Mouse (Mus musculus) stomach, adult 2 months (tissue): ENCODE data around the gene Rec8. TPM values are rescaled to one million over a fixed set of nuclear protein-coding genes. Genes with fewer than 3 reads are reported as not detected.

ENCODE experiments used
- polyA plus RNA-seq: library from polyadenylated mRNA; depleted of rRNA; stranded (reverse); fragments of >200 nt; gene quantifications from 2 replicates; pipeline ENCODE4 v1.2.3, GENCODE M21; 2012; rRNA removed

Rec8 gene
- polyA plus RNA-seq, result 4.1 and 5.4 TPM in 2 replicates

DNA sequence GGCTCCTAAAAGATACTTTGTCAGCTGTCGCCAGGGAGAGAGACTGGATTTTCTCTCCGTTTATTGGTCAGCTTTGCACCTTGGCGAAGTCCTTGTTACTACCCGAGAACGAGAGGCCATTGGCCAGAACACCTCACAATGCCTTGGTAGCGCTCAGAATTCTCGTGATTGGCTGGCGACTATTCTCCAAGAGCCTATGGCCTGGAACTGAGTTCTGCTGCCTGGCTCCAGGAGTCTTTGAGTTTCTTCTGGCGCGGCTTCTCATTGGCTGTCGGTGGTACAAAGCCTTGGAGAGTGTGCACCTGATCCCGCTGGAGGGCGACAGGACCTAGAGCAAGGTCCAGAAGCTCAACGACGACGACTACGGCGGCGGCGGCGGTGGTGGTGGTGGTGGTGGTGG lies at the start of gene Rec8:
Rec8 (plus strand) TSS at position 216 of the 400 bp plus-strand sequence.

DNA sequence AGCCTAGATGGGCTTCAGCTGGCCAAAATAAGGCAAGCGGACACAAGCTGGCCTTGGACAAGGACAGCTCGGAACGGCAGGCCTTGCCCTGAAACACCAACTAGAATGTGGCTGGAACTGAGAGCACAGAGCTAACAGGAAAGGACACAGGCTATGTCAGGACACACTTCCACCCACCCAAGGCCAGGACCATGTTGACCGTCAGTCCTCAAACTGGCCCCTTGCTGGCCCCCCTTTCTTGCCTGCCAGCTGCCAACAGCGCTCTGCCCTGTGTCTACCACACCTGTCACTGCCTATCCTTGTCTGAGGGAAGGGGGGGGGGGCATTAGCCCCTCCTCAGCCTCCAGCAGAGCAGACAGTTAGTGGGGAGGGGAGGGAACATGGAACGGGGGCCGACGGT lies 42.5 kb upstream of the Rec8 start, which contains the start of gene Fitm1:
Fitm1 (plus strand) TSS at position 316 of the 400 bp plus-strand sequence.

DNA sequence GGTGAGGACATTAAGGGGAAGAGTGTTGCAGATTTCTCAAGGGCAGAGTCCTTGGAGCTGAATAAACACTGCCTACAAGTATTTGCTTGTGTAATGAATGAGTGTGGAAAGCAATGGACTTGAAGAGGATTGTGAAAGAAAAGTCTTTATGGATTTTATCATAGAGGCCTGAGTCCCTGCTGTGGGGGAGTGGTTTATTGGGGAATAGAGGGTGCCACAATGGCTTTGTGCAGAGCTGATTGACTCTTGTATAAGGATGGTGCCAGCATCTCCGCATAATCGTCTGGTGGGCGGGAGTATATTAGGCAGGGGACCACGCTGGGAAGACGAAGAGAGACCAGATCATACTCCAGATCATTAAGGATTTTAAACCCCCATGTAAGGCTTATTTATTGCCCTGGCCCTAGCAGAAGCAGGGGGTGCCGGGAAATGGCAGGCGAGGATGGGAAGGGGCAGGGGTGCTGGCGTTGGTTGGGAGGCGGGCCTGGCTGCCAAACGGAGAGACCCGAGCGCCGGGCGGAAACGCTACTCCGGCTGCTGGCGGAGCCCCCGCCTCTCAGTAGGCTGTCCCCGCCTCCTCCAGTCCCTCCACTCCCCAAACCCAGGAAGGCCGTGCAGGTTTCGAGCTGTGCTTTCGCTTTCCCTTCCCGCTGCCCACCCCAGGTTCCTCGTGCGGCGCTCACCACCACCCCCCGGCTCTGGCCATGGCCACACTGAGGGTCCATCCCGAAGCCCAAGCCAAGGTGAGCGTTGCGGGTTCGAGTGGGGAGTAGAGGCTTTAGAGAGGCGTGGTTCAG lies 39.8 kb upstream of the Rec8 start, which contains the start of gene Psme1:
Psme1 (plus strand) TSS at position 253 of the 797 bp plus-strand sequence.

DNA sequence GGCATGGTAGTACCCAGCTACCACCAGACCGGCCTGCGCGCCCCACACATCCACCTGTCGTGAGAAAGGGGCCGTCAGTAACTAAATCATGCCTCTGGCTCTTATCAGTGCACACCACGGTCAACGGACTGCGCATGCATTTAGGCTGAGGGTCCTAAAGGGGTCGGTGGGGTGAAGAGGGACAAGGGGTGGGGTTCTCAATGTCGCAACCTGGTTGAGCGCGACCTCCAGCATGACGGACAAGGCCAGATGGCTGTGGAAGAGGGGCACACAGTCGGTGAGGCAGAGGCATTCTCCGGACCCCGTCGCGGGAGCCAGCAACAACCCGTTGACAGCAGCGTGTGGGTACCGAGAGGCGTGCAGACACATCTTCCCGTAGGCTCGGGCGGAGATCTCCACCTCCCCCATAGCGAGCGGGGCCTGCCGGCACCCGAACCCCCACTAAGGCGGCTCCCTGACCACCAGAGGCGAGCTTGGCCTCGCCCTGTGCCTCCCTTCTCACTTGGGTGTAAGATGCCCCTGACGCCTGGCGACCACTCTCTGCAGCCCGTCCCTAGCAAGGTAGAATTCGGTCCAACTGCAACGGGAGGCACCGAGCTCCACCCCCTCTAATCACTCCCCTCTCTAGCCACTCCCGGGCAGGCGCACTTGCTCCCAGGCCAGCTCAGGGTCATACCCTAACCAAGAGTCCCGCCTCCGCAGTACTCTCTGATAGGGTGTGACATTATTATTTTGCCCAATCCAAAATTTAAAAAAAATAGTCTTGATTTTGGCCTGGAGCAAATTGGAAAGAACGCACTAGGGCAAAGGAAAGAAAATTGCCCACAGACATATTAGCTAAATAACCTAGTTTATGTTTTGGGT lies 32.9 kb upstream of the Rec8 start, which contains the start of gene Emc9:
Emc9 (minus strand) TSS at position 601 of the 864 bp plus-strand sequence.

DNA sequence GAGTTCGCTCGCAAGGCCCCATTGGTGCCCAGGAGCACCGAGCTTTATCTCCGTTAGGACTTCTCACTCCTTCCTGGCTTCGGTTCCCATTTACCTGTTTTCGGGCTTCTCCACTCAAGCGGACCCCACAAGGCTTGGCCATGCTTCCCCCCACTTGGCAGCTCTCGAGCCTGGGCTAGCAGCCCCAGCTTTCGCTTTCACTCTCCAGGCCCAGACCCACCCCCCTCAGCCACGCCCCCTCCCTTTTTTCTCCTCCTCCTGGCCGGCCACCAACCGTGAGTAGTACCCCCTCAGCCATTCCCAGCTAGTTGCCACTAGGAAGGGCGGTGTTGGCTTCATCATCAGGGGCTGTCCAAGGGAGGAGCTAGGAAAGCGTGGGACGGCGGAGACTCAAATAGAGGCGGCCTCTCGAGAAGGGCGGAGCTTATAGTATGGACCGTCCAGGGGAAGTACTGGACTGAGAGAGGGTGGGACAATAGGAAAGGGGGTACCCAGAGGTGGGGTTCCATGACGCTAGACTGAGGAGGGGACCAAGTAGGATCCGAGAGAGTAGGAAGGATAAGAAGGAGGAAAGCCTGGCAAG lies 27.0 kb upstream of the Rec8 start, which contains the start of gene Psme2:
Psme2 (minus strand) TSS at position 366 of the 583 bp plus-strand sequence.

DNA sequence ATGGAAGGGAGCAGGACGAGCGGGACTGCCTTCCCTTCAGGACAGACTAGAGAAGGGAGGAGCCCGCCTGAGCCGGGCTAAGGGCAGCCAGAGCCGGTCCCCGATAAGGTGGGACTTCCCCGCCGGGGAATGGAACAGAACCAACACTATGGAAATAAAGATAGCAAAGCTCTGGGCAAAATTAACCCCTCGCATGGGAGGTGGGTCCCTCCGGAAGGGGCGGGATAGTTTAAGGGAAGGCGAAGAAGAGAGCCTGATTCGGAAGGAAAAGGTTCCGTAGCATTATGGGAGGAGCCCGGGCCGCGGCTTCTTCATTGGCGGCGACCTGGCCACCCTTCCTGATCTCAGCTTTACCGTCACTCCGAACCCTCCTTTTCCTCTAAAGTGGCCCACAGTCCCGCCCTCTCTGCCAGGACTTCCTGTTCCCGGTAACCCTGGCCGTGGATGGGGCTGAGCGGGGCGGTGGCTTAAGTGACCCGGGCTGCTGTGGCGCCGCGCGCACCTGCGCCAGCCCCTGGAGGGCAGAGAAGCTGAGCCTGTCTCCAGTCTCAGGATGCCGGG lies 26.4 kb upstream of the Rec8 start, which contains the start of gene Rnf31:
Rnf31 (plus strand) TSS at position 378 of the 561 bp plus-strand sequence.

DNA sequence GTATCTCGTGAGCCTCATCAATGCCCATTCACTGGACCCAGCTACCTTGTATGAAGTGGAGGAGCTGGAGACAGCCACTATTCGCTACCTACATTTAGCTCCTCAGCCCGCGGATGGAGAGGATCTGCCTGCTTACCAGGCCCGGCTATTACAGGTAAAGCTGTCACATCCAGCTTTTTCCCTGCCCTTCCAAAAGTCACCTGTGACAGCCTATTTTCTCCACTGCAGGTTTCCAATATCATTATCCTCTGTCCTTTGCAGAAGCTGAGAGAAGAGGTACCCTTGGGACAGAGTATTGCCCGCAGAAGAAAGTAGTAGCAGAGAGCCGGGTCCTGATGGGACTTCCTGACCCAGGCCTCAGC lies 14.6 kb upstream of the Rec8 start, which contains the start of gene Irf9:
Irf9 (plus strand) TSS at position 301 of the 362 bp plus-strand sequence.

DNA sequence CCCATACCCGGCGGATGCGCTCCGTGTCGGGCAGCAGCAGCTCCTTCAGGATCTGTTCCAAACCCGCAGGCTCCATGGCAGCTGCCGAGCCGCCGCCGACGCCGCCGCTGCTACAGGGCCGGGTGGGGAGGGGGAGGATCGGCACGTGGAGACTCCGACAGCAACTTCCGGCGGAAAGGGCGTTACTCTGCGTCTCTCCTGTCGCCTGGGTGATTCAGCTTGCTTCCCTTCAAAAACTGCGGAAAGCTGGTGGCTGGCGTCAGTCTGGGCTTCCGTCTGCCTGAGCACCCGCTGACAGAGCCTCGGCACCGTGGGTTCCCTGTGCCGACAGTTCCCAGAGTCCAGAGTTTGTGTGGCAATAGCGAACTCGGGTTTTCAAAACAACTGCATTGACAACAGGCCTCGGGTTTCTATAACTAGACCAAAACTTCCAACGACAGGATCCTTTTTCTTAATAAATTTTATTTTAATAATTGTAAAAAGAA lies 17.7 kb downstream of the Rec8 start, which contains the start of gene Ipo4:
Ipo4 (minus strand) TSS at position 435 of the 485 bp plus-strand sequence.

DNA sequence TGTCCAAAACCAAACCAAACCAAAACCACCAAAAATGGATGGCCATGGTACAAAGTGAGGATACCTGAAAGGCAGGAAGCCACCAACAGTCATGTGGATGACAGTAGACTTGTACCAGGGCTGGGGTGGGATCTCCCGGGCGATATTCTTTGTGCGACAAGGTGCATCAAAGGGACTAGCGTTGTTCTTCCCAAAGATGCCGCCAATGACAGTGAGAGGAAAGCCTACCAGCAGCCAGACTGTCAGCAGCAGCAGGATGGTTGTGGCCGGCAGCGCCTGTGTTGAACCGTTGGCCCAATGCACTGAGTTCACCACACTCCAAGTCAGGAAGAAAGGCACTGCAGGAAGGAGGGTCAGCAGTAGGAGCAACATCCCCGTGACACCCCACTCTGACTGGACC lies 20.0 kb downstream of the Rec8 start, which contains the start of gene Gm49378:
Gm49378 (minus strand) TSS at position 101 of the 400 bp plus-strand sequence.

DNA sequence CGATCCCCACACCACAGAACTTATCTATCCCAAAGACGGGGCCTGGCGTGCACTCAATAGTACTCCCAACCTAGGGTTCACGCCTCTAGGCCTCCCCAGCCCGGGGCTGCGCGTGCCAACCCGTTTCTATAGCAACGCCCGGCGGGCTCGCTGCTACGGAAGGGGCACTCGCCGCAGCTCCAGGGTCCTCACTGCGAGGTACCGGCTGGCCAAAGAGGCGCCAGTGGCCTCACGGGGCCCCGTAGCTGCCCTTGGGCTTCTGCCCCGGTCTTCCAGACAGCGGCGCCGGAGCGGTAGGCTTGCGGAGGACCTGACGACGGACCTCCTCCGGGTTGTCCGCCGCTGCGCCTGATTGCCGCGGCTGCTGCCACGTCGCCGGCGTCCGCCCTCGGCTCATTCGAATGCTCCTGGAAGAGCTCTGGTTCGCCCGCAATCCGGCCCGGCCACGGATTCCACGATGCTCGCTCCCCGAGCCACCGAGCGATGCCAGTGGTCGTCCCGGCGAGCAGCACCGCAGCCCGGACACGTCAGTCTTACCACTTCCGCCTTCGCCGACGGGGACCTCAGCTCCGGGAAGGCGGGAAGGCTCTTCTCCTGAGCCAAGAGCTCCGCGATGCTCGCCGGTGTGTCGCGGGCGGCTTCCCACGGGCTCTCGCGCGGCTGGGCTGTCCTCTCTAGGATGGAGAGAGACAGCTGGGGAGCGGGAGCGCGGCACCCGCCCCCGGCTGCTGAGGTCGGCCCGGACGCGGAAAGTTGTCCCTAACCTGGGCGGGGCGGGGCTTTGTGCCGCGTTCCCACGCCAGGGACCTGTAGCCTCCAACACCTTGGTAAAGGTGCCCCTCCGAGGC lies 25.4 kb downstream of the Rec8 start, which contains the start of gene Tm9sf1:
Tm9sf1 (minus strand) TSS at position 747 of the 848 bp plus-strand sequence.

DNA sequence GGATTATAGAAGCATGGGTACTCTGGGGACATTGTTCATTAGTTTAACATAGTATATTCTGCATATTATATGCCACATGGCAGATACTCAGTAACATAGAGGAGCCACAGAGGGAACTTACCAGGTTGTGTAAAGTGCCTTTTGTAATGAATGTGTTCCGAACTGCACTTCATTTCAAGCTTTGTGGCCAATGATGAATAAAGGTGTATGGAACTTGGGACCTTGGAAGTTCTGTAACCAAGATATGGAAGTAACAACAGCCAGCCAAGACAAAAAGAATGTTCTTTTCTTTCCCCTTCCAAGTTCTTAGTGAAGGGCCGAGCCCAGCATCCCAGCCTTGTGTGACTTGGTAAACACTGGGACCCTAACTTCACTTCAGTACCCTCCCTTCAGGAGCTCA lies 32.0 kb downstream of the Rec8 start, which contains the start of gene Tssk4:
Tssk4 (plus strand) TSS at position 301 of the 400 bp plus-strand sequence.

DNA sequence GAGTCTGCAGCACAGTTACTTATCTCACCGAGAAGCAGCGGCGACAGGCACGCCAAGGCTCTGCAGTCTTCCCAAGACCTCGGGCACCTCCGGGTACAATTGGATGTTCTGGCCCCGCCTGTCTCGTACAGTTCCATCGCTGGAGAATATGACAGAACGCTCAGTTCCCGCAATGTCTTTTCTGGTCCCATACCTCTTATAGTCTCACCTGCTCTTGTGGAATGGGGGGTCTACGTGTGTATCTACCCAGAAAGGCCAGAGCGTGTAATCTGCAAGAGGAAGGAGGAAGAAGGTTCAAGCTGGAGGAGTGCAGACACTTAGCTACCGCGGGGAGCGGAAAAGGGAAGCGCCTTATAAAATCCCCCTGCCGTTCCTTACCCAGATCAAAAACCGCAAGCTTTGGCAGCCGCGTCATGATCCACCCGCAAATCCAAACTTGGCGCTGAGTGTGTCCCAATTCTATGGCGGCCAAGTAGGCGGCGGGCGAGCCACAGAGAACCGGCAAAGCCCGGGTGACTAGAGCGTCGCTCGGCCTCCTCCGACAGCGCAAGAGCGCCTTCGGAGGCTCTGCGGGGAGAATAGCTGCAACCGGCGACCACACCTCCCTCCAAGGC lies 42.2 kb downstream of the Rec8 start, which contains the start of gene Mdp1:
Mdp1 (minus strand) TSS at position 549 of the 614 bp plus-strand sequence.

DNA sequence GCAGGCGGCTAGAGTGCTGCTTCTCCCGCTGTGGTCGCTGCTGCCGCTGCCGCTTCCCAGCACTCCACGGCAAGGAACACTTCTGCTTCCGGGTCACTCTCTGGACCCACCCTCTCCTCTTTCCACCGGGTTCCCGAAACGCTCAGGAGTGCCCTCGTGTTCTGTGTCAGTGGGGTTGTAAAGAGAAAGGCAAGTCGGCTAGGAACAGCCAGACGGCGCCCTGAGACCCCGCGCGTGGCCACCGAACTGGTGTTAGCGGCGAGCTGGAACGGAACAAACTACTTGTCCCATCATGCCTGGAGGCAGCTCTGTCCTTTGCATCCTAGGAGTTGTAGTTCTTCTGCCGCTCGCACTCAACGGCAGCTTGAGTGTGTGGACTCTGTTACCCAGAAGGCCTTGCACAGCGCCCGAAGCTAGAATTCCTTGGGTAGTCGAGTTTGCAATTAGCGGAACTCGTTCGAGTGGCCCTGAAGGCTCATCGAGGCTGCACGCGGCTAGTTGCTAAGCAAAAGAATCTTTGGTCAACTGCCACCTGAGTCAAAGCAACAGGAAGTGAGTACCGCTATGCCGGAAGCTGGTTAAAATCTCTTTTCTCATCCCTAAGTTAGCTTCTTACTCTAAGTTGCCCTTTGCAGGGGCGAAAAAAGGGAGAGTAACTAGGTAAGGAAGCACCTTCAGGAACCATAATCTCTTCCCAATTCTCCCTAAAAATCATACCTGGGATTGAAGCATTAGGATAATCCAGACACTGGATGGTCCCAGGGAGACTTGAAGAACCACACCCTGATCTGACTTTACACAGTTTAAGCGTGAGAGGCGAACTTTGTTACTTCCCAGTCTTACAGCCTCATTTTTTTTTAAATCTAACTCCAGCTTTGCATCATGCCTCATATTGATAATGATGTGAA lies 54.2 kb downstream of the Rec8 start, which contains the start of the genes Gmpr2 and Nedd8:
Gmpr2 (plus strand) TSS at position 109 of the 908 bp plus-strand sequence.
Nedd8 (minus strand) TSS at position 292 of the 908 bp plus-strand sequence.

Other genes starting within 250 kb of the Rec8 start
- 9.0 and 9.5 TPM in 2 replicates for gene Dhrs4, start 139.3 kb upstream of the Rec8 start, polyA plus RNA-seq
- 0.84 and 1.7 TPM in 2 replicates for gene Carmil3, start 127.4 kb upstream of the Rec8 start, polyA plus RNA-seq
- 0.02 and 0.04 TPM in 2 replicates for gene Cpne6, start 107.6 kb upstream of the Rec8 start, polyA plus RNA-seq
- not detected in 2 replicates for gene Nrl, start 93.1 kb upstream of the Rec8 start, polyA plus RNA-seq
- 9.6 and 12.0 TPM in 2 replicates for gene Pck2, start 77.8 kb upstream of the Rec8 start, polyA plus RNA-seq
- 34.1 and 39.6 TPM in 2 replicates for gene Dcaf11, start 58.0 kb upstream of the Rec8 start, polyA plus RNA-seq
- gene A730061H03Rik, start 57.6 kb upstream of the Rec8 start, polyA plus RNA-seq, result 0.36 and 0.43 TPM in 2 replicates
- 5.4 and 7.6 TPM in 2 replicates for gene Fitm1, start 42.4 kb upstream of the Rec8 start, polyA plus RNA-seq
- gene Psme1, start 39.9 kb upstream of the Rec8 start, polyA plus RNA-seq, result 18.6 and 20.4 TPM in 2 replicates
- 8.2 and 12.0 TPM in 2 replicates for gene Emc9, start 32.7 kb upstream of the Rec8 start, polyA plus RNA-seq
- gene Psme2, start 26.9 kb upstream of the Rec8 start, polyA plus RNA-seq, result 20.5 and 26.3 TPM in 2 replicates
- 14.6 and 15.8 TPM in 2 replicates for gene Rnf31, start 26.3 kb upstream of the Rec8 start, polyA plus RNA-seq
- gene Irf9, start 14.5 kb upstream of the Rec8 start, polyA plus RNA-seq, result 20.0 and 20.2 TPM in 2 replicates
- gene Ipo4, start 17.9 kb downstream of the Rec8 start, polyA plus RNA-seq, result 31.9 and 34.9 TPM in 2 replicates
- gene Gm49378, start 19.9 kb downstream of the Rec8 start, polyA plus RNA-seq, result 8.5 and 8.6 TPM in 2 replicates
- gene Tm9sf1, start 25.8 kb downstream of the Rec8 start, polyA plus RNA-seq, result 55.0 and 58.0 TPM in 2 replicates
- gene Tssk4, start 32.1 kb downstream of the Rec8 start, polyA plus RNA-seq, result 0.38 and 0.49 TPM in 2 replicates
- 6.8 and 7.4 TPM in 2 replicates for gene Mdp1, start 42.5 kb downstream of the Rec8 start, polyA plus RNA-seq
- 3.7 and 4.7 TPM in 2 replicates for gene Gmpr2, start 53.9 kb downstream of the Rec8 start, polyA plus RNA-seq
- 167 and 187 TPM in 2 replicates for gene Nedd8, start 54.1 kb downstream of the Rec8 start, polyA plus RNA-seq
- gene Tinf2, start 63.8 kb downstream of the Rec8 start, polyA plus RNA-seq, result 3.1 and 4.4 TPM in 2 replicates
- gene Tgm1, start 95.9 kb downstream of the Rec8 start, polyA plus RNA-seq, result 29.4 and 45.8 TPM in 2 replicates
- gene Rabggta, start 104.2 kb downstream of the Rec8 start, polyA plus RNA-seq, result 24.3 and 27.3 TPM in 2 replicates
- 50.3 and 51.5 TPM in 2 replicates for gene Dhrs1, start 127.7 kb downstream of the Rec8 start, polyA plus RNA-seq
- gene Nop9, start 127.7 kb downstream of the Rec8 start, polyA plus RNA-seq, result 5.8 and 6.9 TPM in 2 replicates
- 16.4 and 17.4 TPM in 2 replicates for gene Cideb, start 140.4 kb downstream of the Rec8 start, polyA plus RNA-seq
- 5.8 and 10.2 TPM in 2 replicates for gene Ltb4r2, start 143.4 kb downstream of the Rec8 start, polyA plus RNA-seq
- 5.6 and 10.4 TPM in 2 replicates for gene Ltb4r1, start 147.9 kb downstream of the Rec8 start, polyA plus RNA-seq
- 8.0 and 9.3 TPM in 2 replicates for gene Adcy4, start 166.1 kb downstream of the Rec8 start, polyA plus RNA-seq
- 16.6 and 17.9 TPM in 2 replicates for gene Ripk3, start 170.8 kb downstream of the Rec8 start, polyA plus RNA-seq
- 13.1 and 15.8 TPM in 2 replicates for gene Nfatc4, start 205.1 kb downstream of the Rec8 start, polyA plus RNA-seq
- gene Nynrin, start 236.0 kb downstream of the Rec8 start, polyA plus RNA-seq, result 1.7 and 2.3 TPM in 2 replicates